Mouse (Mus musculus): Measurements from ENCODE around the gene Dnah8. TPM values are rescaled to one million over a fixed set of nuclear protein-coding genes. Genes with fewer than 3 reads are reported as not detected.

Dnah8 gene
- polyA plus RNA-seq, 1 experiment: 0.85 TPM

GRCm38 (mm10) chr17:30583258-30584001, 40.7 kb upstream of the Dnah8 start:
- H3K27me3 ChIP-seq (ENCODE audit: control insufficient read depth, insufficient read depth, low read length): no peaks in the 10 kb centered on the region
- no peak overlapping the region for H3K4me3 ChIP-seq (replicated peaks; ENCODE audit: insufficient read depth, low read depth, low read length)
- DNase-seq: no peak
- no peaks in the 10 kb centered on the region for H3K4me1 ChIP-seq (ENCODE audit: control insufficient read depth, insufficient read depth, low read length)
- 78% methylated on average over 2 of the region's 2 CpGs for WGBS
- no peak overlapping the region for H3K27ac ChIP-seq (ENCODE audit: insufficient read depth, low read length)
- no peak for TF ChIP-seq CTCF (IDR thresholded peaks at IDR 0.05; ENCODE audit: borderline replicate concordance, insufficient read depth, low read depth, low read length)
- no peak for TF ChIP-seq POLR2A (IDR thresholded peaks at IDR 0.05; ENCODE audit: borderline replicate concordance, insufficient read depth, low read length)

DNA sequence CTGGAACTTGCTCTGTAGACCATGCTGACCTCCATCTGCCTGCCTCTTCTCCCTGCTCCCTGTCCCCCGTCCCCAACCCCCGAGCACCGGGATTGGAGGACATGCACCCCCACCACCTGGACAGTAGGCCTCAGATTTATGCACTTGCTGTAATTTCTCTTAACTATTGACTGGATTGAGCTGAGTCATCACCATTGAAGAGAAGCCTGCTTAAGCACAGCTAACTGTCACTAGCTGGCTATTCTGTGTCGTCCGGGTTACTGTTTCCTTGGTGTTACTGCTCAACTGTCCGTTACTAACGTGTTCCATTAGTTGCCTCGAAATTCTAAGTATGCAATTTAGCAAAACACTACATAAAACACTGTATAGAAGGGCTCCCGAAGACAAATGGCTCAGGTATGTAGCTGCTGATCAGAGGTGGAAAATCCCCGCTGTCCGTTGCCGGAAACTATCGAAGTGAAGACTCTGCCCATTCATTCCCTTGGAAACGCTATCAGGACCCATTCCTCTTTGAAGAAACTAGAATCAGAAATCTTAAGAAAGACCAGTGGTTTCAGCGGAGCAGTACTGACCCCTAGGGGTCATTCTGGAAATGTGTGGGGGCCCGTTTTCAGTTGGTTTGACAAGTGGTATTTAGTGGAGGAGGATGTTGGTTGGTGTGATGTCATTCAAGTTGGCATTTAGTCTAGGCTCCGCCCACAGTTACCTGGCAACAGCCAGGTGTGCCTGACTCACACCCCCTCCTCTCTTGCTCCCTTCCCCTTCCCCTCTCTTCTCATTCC, 33.5 kb upstream of the Dnah8 start:
- Histone ChIP-seq H3K27me3 (ENCODE audit: control insufficient read depth, insufficient read depth, low read length) (no peaks in the 10 kb centered on the region), H3K4me1 (ENCODE audit: control insufficient read depth, insufficient read depth, low read length) (peaks cover 3% of the 10 kb centered on the region; the same call in 1 of the 2 replicates), H3K4me3 (replicated peaks; ENCODE audit: insufficient read depth, low read depth, low read length) (no peak overlapping the region), H3K27ac (ENCODE audit: insufficient read depth, low read length) (no peak overlapping the region)
- WGBS: 24% methylated on average over 17 of the region's 17 CpGs
- no peak for TF ChIP-seq POLR2A (IDR thresholded peaks at IDR 0.05; ENCODE audit: borderline replicate concordance, insufficient read depth, low read length)
- TF ChIP-seq CTCF (IDR thresholded peaks at IDR 0.05; ENCODE audit: borderline replicate concordance, insufficient read depth, low read depth, low read length): peak; percentile 56; the same call in 1 of the 2 replicates
- peak; percentile 55 to 70 for DNase-seq

GRCm38 (mm10) chr17:30594407-30594806, 29.7 kb upstream of the Dnah8 start:
- H3K4me3 ChIP-seq (replicated peaks; ENCODE audit: insufficient read depth, low read depth, low read length): no peak overlapping the region
- H3K4me1 ChIP-seq (ENCODE audit: control insufficient read depth, insufficient read depth, low read length): peaks cover 3% of the 10 kb centered on the region; the same call in 1 of the 2 replicates
- no peak overlapping the region for H3K27ac ChIP-seq (ENCODE audit: insufficient read depth, low read length)
- no peaks in the 10 kb centered on the region for H3K27me3 ChIP-seq (ENCODE audit: control insufficient read depth, insufficient read depth, low read length)
- no peak for DNase-seq
- 68% methylated on average over 5 of the region's 5 CpGs for WGBS
- TF ChIP-seq POLR2A (IDR thresholded peaks at IDR 0.05; ENCODE audit: borderline replicate concordance, insufficient read depth, low read length): no peak
- TF ChIP-seq CTCF (IDR thresholded peaks at IDR 0.05; ENCODE audit: borderline replicate concordance, insufficient read depth, low read depth, low read length): no peak

DNA sequence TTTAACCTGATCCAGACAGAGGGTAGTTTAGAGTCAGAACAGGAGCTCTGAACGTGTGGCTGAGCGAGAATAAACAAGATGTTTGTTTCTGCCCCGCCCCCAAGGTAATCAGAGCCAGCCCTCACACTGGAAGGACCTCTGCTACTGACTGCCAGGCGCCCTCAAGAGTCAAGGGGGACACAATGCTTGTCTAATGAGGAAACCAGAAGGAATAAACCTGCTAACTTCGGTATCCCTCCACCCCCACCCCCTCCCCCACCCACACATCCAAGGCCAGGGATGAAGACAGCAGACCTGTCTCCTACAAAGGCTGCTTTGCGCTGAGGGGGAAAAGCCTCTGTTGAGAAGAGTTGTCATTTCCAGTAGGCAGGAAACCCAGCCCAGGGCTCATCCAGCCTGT, 29.3 kb upstream of the Dnah8 start:
- WGBS: 61% methylated on average over 6 of the region's 6 CpGs
- Histone ChIP-seq H3K27ac (ENCODE audit: insufficient read depth, low read length) (no peak overlapping the region), H3K27me3 (ENCODE audit: control insufficient read depth, insufficient read depth, low read length) (no peaks in the 10 kb centered on the region), H3K4me3 (replicated peaks; ENCODE audit: insufficient read depth, low read depth, low read length) (no peak overlapping the region), H3K4me1 (ENCODE audit: control insufficient read depth, insufficient read depth, low read length) (peaks cover 3% of the 10 kb centered on the region; the same call in 1 of the 2 replicates)
- TF ChIP-seq CTCF (IDR thresholded peaks at IDR 0.05; ENCODE audit: borderline replicate concordance, insufficient read depth, low read depth, low read length): no peak
- no peak for TF ChIP-seq POLR2A (IDR thresholded peaks at IDR 0.05; ENCODE audit: borderline replicate concordance, insufficient read depth, low read length)
- no peak for DNase-seq

- H3K4me1 ChIP-seq (ENCODE audit: control insufficient read depth, insufficient read depth, low read length): no peaks in the 10 kb centered on the region
- TF ChIP-seq POLR2A (IDR thresholded peaks at IDR 0.05; ENCODE audit: borderline replicate concordance, insufficient read depth, low read length): no peak
- TF ChIP-seq CTCF (IDR thresholded peaks at IDR 0.05; ENCODE audit: borderline replicate concordance, insufficient read depth, low read depth, low read length): no peak
- DNase-seq: no peak
- no peaks in the 10 kb centered on the region for H3K27me3 ChIP-seq (ENCODE audit: control insufficient read depth, insufficient read depth, low read length)
- H3K4me3 ChIP-seq (replicated peaks; ENCODE audit: insufficient read depth, low read depth, low read length): no peak overlapping the region
- 93% methylated on average over 9 of the region's 9 CpGs for WGBS
- H3K27ac ChIP-seq (ENCODE audit: insufficient read depth, low read length): no peak overlapping the region
These were observed 26.4 kb upstream of the Dnah8 start for GRCm38 (mm10) chr17:30597786-30598185.

GRCm38 (mm10) chr17:30598300-30598699, 25.9 kb upstream of the Dnah8 start:
- 74% methylated on average over 5 of the region's 5 CpGs for WGBS
- H3K4me1 ChIP-seq (ENCODE audit: control insufficient read depth, insufficient read depth, low read length): no peaks in the 10 kb centered on the region
- no peak overlapping the region for H3K27ac ChIP-seq (ENCODE audit: insufficient read depth, low read length)
- no peak for TF ChIP-seq POLR2A (IDR thresholded peaks at IDR 0.05; ENCODE audit: borderline replicate concordance, insufficient read depth, low read length)
- no peak for TF ChIP-seq CTCF (IDR thresholded peaks at IDR 0.05; ENCODE audit: borderline replicate concordance, insufficient read depth, low read depth, low read length)
- H3K27me3 ChIP-seq (ENCODE audit: control insufficient read depth, insufficient read depth, low read length): no peaks in the 10 kb centered on the region
- no peak for DNase-seq
- H3K4me3 ChIP-seq (replicated peaks; ENCODE audit: insufficient read depth, low read depth, low read length): no peak overlapping the region

DNA sequence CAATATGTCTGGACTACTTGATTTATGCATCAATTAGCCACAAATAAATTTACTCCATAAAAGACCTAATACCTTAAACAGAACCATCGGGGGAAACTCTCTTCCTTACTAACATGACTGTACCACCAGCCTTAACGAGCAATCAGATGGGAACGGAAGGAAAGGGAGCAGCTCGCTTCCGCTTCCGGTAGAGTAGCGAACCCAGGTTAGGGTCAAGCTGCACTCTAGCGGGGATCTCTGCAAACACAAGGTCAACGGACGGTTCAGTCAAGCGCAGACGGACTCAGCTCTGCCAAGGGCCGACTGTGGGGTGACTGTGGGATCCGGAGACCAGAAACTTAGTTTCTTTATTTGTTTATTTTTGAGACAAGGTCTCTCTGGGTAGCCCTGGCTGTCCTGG, 22.0 kb upstream of the Dnah8 start:
- TF ChIP-seq CTCF (IDR thresholded peaks at IDR 0.05; ENCODE audit: borderline replicate concordance, insufficient read depth, low read depth, low read length): no peak
- TF ChIP-seq POLR2A (IDR thresholded peaks at IDR 0.05; ENCODE audit: borderline replicate concordance, insufficient read depth, low read length): no peak
- no peak overlapping the region for H3K27ac ChIP-seq (ENCODE audit: insufficient read depth, low read length)
- 95% methylated on average over 14 of the region's 14 CpGs for WGBS

More for the DNA sequence above, 22.0 kb upstream of the Dnah8 start:
- no peaks in the 10 kb centered on the region for H3K27me3 ChIP-seq (ENCODE audit: control insufficient read depth, insufficient read depth, low read length)
- DNase-seq: no peak
- no peaks in the 10 kb centered on the region for H3K4me1 ChIP-seq (ENCODE audit: control insufficient read depth, insufficient read depth, low read length)
- no peak overlapping the region for H3K4me3 ChIP-seq (replicated peaks; ENCODE audit: insufficient read depth, low read depth, low read length)
